Mouse (Mus musculus) ovary, adult 18-20 months (tissue): ENCODE measurements around the gene 2310022B05Rik.

Experiments
- DNase-seq: peaks from one replicate; pipeline ENCODE4 v3.0.0; 2022; ENCODE audit warnings: low spot score, mixed read lengths

The 2310022B05Rik gene

DNA sequence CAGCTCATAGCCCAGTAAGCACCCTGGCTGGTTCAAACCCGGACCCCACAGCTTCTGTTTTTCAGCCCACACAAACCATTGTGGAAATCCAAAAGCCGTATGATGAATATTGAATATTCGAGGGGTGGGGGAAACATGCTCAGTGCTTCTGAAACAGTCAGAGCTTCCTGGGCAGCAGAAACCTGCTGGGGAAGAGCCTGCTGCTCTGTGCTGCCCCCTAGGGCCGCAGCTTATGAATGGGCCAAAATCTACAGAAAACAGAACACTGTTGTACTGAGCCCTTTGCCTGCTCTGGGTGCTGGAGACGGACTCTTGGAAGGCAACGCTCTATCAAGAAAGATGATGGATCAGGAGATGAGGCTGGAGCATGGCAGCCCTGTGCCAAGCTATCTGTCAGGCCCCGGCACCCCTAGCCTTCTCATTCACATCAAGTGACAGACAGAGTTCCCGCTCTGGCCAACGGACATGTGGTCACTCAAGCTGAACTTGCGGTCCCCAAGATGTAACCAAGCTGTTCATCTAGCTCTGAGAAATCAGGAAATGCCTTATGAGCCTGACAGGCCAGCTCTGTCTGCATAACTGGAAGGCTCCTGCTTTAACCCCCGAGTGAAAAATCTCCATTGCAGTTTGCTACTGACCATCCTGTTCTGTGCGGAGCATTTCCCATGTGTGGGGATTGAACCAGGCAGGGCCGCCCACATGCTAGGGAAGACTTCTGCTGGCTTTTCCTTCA, 54.8 kb downstream of the 2310022B05Rik start:
- DNase-seq = no peak

DNA sequence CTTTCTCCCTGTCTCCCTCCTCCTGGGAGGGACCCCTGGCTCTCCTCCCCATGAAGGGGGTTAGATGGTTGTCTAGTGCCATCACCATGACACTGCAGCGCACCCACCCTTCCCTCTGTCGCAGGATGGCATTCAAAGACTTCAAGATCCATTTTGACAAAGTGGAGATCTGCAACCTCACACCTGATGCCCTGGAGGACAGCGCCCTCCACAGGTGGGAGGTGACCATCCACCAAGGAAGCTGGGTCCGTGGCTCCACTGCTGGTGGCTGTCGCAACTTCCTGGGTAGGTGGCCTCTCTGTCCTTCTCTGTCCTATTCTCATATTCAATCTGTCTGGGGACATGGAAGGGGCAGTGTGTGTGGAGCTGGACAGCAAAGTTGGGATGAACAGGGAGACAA, 59.1 kb downstream of the 2310022B05Rik start:
- DNase-seq = no peak

DNA sequence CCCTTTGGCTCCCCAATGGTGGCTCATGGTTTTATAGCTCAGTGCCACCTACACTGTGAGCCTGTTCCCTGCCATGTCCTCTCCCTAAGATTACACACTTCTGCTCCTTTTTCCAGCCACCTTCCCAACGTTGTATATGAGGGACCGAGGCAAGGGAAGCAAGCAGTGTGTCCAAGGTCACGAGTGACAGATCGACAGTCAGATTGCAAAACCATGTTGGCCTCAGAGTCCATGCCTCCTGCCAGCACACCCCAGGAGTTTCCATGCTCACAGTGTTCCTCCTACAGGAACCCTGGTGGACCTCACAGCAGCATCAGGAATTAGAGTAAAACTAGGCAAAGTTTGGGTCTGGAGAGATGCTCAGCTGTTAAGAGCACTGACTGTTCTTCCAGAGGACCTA, 73.8 kb downstream of the 2310022B05Rik start:
- no peak for DNase-seq

DNA sequence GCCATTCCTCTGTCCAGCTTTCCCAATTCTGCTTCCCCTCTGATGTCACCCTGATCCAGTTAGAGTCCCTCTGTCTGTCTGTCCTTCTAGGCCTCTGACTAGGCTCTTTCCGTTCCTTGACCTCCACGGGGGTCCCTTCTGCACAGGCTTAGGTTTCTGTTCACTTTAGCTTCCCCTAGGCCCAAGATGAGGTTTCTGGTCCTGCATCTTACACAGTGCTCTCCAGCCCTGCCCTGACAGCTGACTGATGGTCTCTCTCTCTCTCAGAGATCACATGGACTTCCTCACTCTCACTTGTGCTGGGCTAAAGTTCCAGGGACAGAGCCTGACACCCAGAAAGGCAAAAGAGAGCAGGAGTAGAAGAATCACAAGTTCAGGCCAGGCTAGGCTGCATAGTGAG, 76.6 kb downstream of the 2310022B05Rik start:
- no peak for DNase-seq
